Mouse (Mus musculus): Measurements from ENCODE around the gene Dmp1.

DNA sequence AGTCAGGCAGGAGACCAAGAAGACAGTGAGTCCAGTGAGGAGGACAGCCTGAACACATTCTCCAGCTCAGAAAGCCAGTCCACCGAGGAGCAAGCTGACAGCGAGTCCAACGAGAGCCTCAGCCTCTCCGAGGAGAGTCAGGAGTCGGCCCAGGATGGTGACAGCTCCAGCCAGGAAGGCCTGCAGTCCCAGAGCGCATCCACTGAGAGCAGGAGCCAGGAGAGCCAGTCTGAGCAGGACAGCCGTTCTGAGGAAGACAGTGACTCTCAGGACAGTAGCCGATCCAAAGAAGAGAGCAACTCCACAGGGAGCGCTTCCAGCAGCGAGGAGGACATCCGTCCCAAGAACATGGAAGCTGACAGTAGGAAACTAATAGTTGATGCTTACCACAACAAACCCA, 10.1 kb downstream of the Dmp1 start:
- TF ChIP-seq CTCF (IDR thresholded peaks at IDR 0.05; ENCODE audit: low read depth) (no peak), EP300 (IDR thresholded peaks at IDR 0.05; ENCODE audit: low read depth) (no peak)

Data from liver, postnatal 0 days (tissue).